Mouse (Mus musculus): ENCODE measurements around the gene G6pc2. TPM values are rescaled to one million over a fixed set of nuclear protein-coding genes. Genes with fewer than 3 reads are reported as not detected.

The G6pc2 gene
- polyA plus RNA-seq, 1 experiment from 2014 or later = not detected

- H3K27me3 ChIP-seq (ENCODE audit: control insufficient read depth, insufficient read depth, low read length) = no peaks in the 10 kb centered on the region
- ATAC-seq (ENCODE audit: insufficient number of reproducible peaks, insufficient read depth, low FRiP score, low read depth) = no peak
- no peak overlapping the region for H3K4me2 ChIP-seq (replicated peaks; ENCODE audit: low read depth, low read length)
- no peak overlapping the region for H3K9ac ChIP-seq (replicated peaks; ENCODE audit: low read depth, low read length)
- H3K4me1 ChIP-seq (ENCODE audit: control insufficient read depth, insufficient read depth, low read length) = no peaks in the 10 kb centered on the region
- no peaks in the 10 kb centered on the region for H3K9me3 ChIP-seq (ENCODE audit: control insufficient read depth, low read depth, low read length)
- no peak overlapping the region for H3K4me3 ChIP-seq (ENCODE audit: low read depth, low read length)
- H3K27ac ChIP-seq (ENCODE audit: low read length) = no peak overlapping the region
- no peaks in the 10 kb centered on the region for H3K36me3 ChIP-seq (ENCODE audit: control insufficient read depth, insufficient read depth, low read length)
- 69% methylated on average over 16 of the region's 16 CpGs for WGBS
Measured at GRCm38 (mm10) chr2:69248221-69248755, 37.4 kb downstream of the G6pc2 start.

GRCm38 (mm10) chr2:69264069-69264618 is 53.3 kb downstream of the G6pc2 start:
- H3K27me3 ChIP-seq (ENCODE audit: control insufficient read depth, insufficient read depth, low read length) = no peaks in the 10 kb centered on the region
- no peak overlapping the region for H3K4me2 ChIP-seq (replicated peaks; ENCODE audit: low read depth, low read length)
- no peaks in the 10 kb centered on the region for H3K9me3 ChIP-seq (ENCODE audit: control insufficient read depth, low read depth, low read length)
- no peaks in the 10 kb centered on the region for H3K4me1 ChIP-seq (ENCODE audit: control insufficient read depth, insufficient read depth, low read length)
- no peak overlapping the region for H3K4me3 ChIP-seq (ENCODE audit: low read depth, low read length)
- H3K9ac ChIP-seq (replicated peaks; ENCODE audit: low read depth, low read length) = no peak overlapping the region
- no peaks in the 10 kb centered on the region for H3K36me3 ChIP-seq (ENCODE audit: control insufficient read depth, insufficient read depth, low read length)
- no peak overlapping the region for H3K27ac ChIP-seq (ENCODE audit: low read length)
- ATAC-seq (ENCODE audit: insufficient number of reproducible peaks, insufficient read depth, low FRiP score, low read depth) = no peak

GRCm38 (mm10) chr2:69275875-69276274 is 65.0 kb downstream of the G6pc2 start:
- Histone ChIP-seq H3K9me3 (ENCODE audit: control insufficient read depth, low read depth, low read length) (no peaks in the 10 kb centered on the region), H3K27ac (ENCODE audit: low read length) (no peak overlapping the region), H3K4me1 (ENCODE audit: control insufficient read depth, insufficient read depth, low read length) (no peaks in the 10 kb centered on the region), H3K27me3 (ENCODE audit: control insufficient read depth, insufficient read depth, low read length) (no peaks in the 10 kb centered on the region), H3K9ac (replicated peaks; ENCODE audit: low read depth, low read length) (no peak overlapping the region), H3K4me2 (replicated peaks; ENCODE audit: low read depth, low read length) (no peak overlapping the region), H3K36me3 (ENCODE audit: control insufficient read depth, insufficient read depth, low read length) (no peaks in the 10 kb centered on the region), H3K4me3 (ENCODE audit: low read depth, low read length) (no peak overlapping the region)
- 8% methylated on average over 1 of the region's 1 CpGs for WGBS
- ATAC-seq (ENCODE audit: insufficient number of reproducible peaks, insufficient read depth, low FRiP score, low read depth) = peak; percentile 71; the same call in 1 of the 2 replicates

Other genes with a start within 250 kb of the G6pc2 start
- gene Nostrin, start 75.3 kb upstream of the G6pc2 start, polyA plus RNA-seq (2014; fragmentation: Nextera tagmentation; extraction: Ambion mirVana) = 6.5 and 7.8 TPM in 2 replicates
- gene Spc25, start 4.9 kb upstream of the G6pc2 start, polyA plus RNA-seq (2014; fragmentation: Nextera tagmentation; extraction: Ambion mirVana) = 153 and 162 TPM in 2 replicates
- gene Abcb11, start 131.5 kb downstream of the G6pc2 start, polyA plus RNA-seq (2014; fragmentation: Nextera tagmentation; extraction: Ambion mirVana) = 0.20 TPM in 1 of 2 replicates, not detected in the other
- gene Dhrs9, start 169.4 kb downstream of the G6pc2 start, polyA plus RNA-seq (2014; fragmentation: Nextera tagmentation; extraction: Ambion mirVana) = 0.73 and 0.94 TPM in 2 replicates

All from stomach, embryonic 14.5 days (tissue).